ENCODE assay signal across 31 mouse cellular contexts in genomic region chr4:114929155-114929554, GRCm38 (mm10). TPM values are rescaled to one million over a fixed set of nuclear protein-coding genes. Genes with fewer than 3 reads are reported as not detected.
DNase-seq lines count a peak whose midpoint lies in the region; ATAC-seq and TF ChIP-seq lines count a peak whose summit lies in the region.
"Had no signal": no experiment of that assay in that cellular context is flagged by ENCODE, and none has a peak within 500 bp of the region (broad histone marks: within the 10 kb centered on the region; RNA-seq: fewer than 3 reads in every experiment).

No protein-coding gene starts in this region.

- no peak overlapping the region for H3K9ac ChIP-seq in forebrain, postnatal 0 days
- H3K9ac ChIP-seq in midbrain, embryonic 11.5 days (ENCODE audit: low read length), result no peak overlapping the region
- H3K9ac ChIP-seq in midbrain, embryonic 13.5 days (replicated peaks), result no peak overlapping the region
- no peak overlapping the region for H3K9ac ChIP-seq in forebrain, embryonic 16.5 days (replicated peaks; ENCODE audit: low read depth, low read length)
- H3K9ac ChIP-seq: heart, embryonic 12.5 days; hindbrain, embryonic 15.5 days; limb, embryonic 12.5 days; liver, embryonic 15.5 days; lung, embryonic 14.5 days had no signal

- 9% methylated on average over 15 of the region's 15 CpGs for WGBS in forebrain, embryonic 10.5 days
- WGBS in forebrain, postnatal 0 days, result 16% methylated on average over 15 of the region's 15 CpGs
- WGBS in midbrain, embryonic 11.5 days, result 11% methylated on average over 15 of the region's 15 CpGs
- 7% methylated on average over 15 of the region's 15 CpGs for WGBS in midbrain, embryonic 13.5 days
- 12% methylated on average over 15 of the region's 15 CpGs for WGBS in forebrain, embryonic 16.5 days

- H3K4me1 ChIP-seq in forebrain, embryonic 10.5 days, result peaks cover 27% of the 10 kb centered on the region
- H3K4me1 ChIP-seq in forebrain, postnatal 0 days (ENCODE audit: insufficient read depth), result no peaks in the 10 kb centered on the region
- peaks cover 9% of the 10 kb centered on the region for H3K4me1 ChIP-seq in midbrain, embryonic 11.5 days (ENCODE audit: control insufficient read depth, insufficient read depth, low read length)
- peaks cover 13% of the 10 kb centered on the region for H3K4me1 ChIP-seq in midbrain, embryonic 13.5 days (replicated peaks)
- H3K4me1 ChIP-seq in forebrain, embryonic 16.5 days (replicated peaks; ENCODE audit: control insufficient read depth, insufficient read depth, low read length), result peaks cover 12% of the 10 kb centered on the region

- no peak for ATAC-seq in forebrain, postnatal 0 days
- ATAC-seq in midbrain, embryonic 11.5 days (ENCODE audit: low FRiP score), result peak; percentile 68
- ATAC-seq in midbrain, embryonic 13.5 days, result no peak
- 0 out of 2 replicates have a peak, but pooled peaks have one; percentile 20 for ATAC-seq in forebrain, embryonic 16.5 days
- ATAC-seq: intestine, embryonic 16.5 days had no signal

- H3K36me3 ChIP-seq in forebrain, embryonic 10.5 days (replicated peaks), result no peaks in the 10 kb centered on the region
- H3K36me3 ChIP-seq in forebrain, postnatal 0 days (ENCODE audit: insufficient read depth), result no peaks in the 10 kb centered on the region
- H3K36me3 ChIP-seq in midbrain, embryonic 11.5 days (ENCODE audit: control insufficient read depth, insufficient read depth, low read length), result no peaks in the 10 kb centered on the region
- H3K36me3 ChIP-seq in midbrain, embryonic 13.5 days, result no peaks in the 10 kb centered on the region
- no peaks in the 10 kb centered on the region for H3K36me3 ChIP-seq in forebrain, embryonic 16.5 days (ENCODE audit: control insufficient read depth, insufficient read depth)
- H3K36me3 ChIP-seq: G1E; heart, embryonic 12.5 days; hindbrain, embryonic 15.5 days; limb, embryonic 12.5 days; liver, embryonic 15.5 days had no signal

- DNase-seq in forebrain, embryonic 10.5 days (ENCODE audit: extremely low spot score, low spot score), result no peak
- DNase-seq in forebrain, postnatal 0 days, result no peak
- peak; percentile 85 for DNase-seq in midbrain, embryonic 11.5 days (ENCODE audit: low spot score, missing footprints)
- DNase-seq in embryo, embryonic 10.5 days (ENCODE audit: low spot score), result peak; percentile 36
- no peak for DNase-seq in adrenal gland, adult 18-20 months (ENCODE audit: low spot score in 2 of 2)
- DNase-seq: adrenal gland, postnatal 10 days; cerebellum, adult 11 months; cerebellum, adult 9-10 months; gastrocnemius, adult 2 months; heart, adult 2 months; heart, postnatal 4 days; kidney, adult 8-10 months; kidney, postnatal 4 days; layer of hippocampus, postnatal 36 days; lung, embryonic 14.5 days; lung, postnatal 14 days; thymus, adult 2 months; thymus, postnatal 4 days had no signal

- no peak overlapping the region for H3K4me2 ChIP-seq in forebrain, postnatal 0 days (ENCODE audit: low read depth)
- no peak overlapping the region for H3K4me2 ChIP-seq in midbrain, embryonic 11.5 days
- H3K4me2 ChIP-seq in midbrain, embryonic 13.5 days (replicated peaks), result no peak overlapping the region
- H3K4me2 ChIP-seq in forebrain, embryonic 16.5 days (ENCODE audit: low read length), result no peak overlapping the region
- H3K4me2 ChIP-seq: heart, embryonic 12.5 days; hindbrain, embryonic 15.5 days; limb, embryonic 12.5 days; liver, embryonic 15.5 days; lung, embryonic 14.5 days had no signal

- TF ChIP-seq CTCF in forebrain, postnatal 0 days (IDR thresholded peaks at IDR 0.05; ENCODE audit: low read depth), result no peak

- H3K4me3 ChIP-seq in forebrain, embryonic 10.5 days, result no peak overlapping the region
- no peak overlapping the region for H3K4me3 ChIP-seq in forebrain, postnatal 0 days (ENCODE audit: low read depth, low read length)
- H3K4me3 ChIP-seq in midbrain, embryonic 11.5 days (ENCODE audit: low read depth, low read length), result no peak overlapping the region
- H3K4me3 ChIP-seq in midbrain, embryonic 13.5 days (replicated peaks), result no peak overlapping the region
- no peak overlapping the region for H3K4me3 ChIP-seq in forebrain, embryonic 16.5 days (replicated peaks; ENCODE audit: low read length)
- H3K4me3 ChIP-seq: gastrocnemius, adult 2 months; heart, adult 2 months; heart, embryonic 12.5 days; hindbrain, embryonic 15.5 days; limb, embryonic 12.5 days; liver, embryonic 15.5 days had no signal

- peak overlapping the region; percentile 1 for H3K27ac ChIP-seq in forebrain, embryonic 10.5 days
- H3K27ac ChIP-seq in forebrain, postnatal 0 days (ENCODE audit: low read depth, low read length), result no peak overlapping the region
- H3K27ac ChIP-seq in midbrain, embryonic 11.5 days (ENCODE audit: low read depth, low read length), result no peak overlapping the region; the same call in 1 of the 2 replicates
- no peak overlapping the region for H3K27ac ChIP-seq in midbrain, embryonic 13.5 days
- H3K27ac ChIP-seq in forebrain, embryonic 16.5 days (ENCODE audit: low read length), result no peak overlapping the region
- H3K27ac ChIP-seq: gastrocnemius, adult 2 months; heart, adult 2 months; hindbrain, embryonic 15.5 days; kidney, postnatal 0 days; limb, embryonic 12.5 days; liver, embryonic 15.5 days had no signal

- H3K9me3 ChIP-seq in forebrain, embryonic 10.5 days, result no peaks in the 10 kb centered on the region
- H3K9me3 ChIP-seq in forebrain, postnatal 0 days (ENCODE audit: low read length), result no peaks in the 10 kb centered on the region
- no peaks in the 10 kb centered on the region for H3K9me3 ChIP-seq in midbrain, embryonic 11.5 days (ENCODE audit: control insufficient read depth, low read length)
- H3K9me3 ChIP-seq in midbrain, embryonic 13.5 days, result no peaks in the 10 kb centered on the region
- no peaks in the 10 kb centered on the region for H3K9me3 ChIP-seq in forebrain, embryonic 16.5 days (ENCODE audit: control insufficient read depth, low read length)
- H3K9me3 ChIP-seq: heart, embryonic 12.5 days; hindbrain, embryonic 15.5 days; limb, embryonic 12.5 days; liver, embryonic 15.5 days had no signal

- peaks cover 91% of the 10 kb centered on the region for H3K27me3 ChIP-seq in forebrain, embryonic 10.5 days (ENCODE audit: poor library complexity, severe bottlenecking)
- peaks cover 44% of the 10 kb centered on the region for H3K27me3 ChIP-seq in forebrain, postnatal 0 days (ENCODE audit: insufficient read depth, low read length)
- H3K27me3 ChIP-seq in midbrain, embryonic 11.5 days (ENCODE audit: control insufficient read depth, insufficient read depth, low read length), result peaks cover 40% of the 10 kb centered on the region
- peaks cover 59% of the 10 kb centered on the region for H3K27me3 ChIP-seq in midbrain, embryonic 13.5 days
- peaks cover 56% of the 10 kb centered on the region for H3K27me3 ChIP-seq in forebrain, embryonic 16.5 days (replicated peaks; ENCODE audit: control insufficient read depth, insufficient read depth, low read length)

RNA-seq across cellular contexts. Expression of gene Foxe3, which starts 3.3 kb away (rescaled TPM):
- polyA plus RNA-seq in forebrain, embryonic 10.5 days (2016; fragmentation: Nextera tagmentation; extraction: Ambion mirVana), result 1.1 and 1.5 TPM in 2 replicates
- total RNA-seq in forebrain, postnatal 0 days (2014; rRNA removed), result not detected in 2 replicates
- polyA plus RNA-seq in forebrain, postnatal 0 days (2015; fragmentation: Nextera tagmentation; extraction: Ambion mirVana), result not detected in 2 replicates
- polyA plus RNA-seq in midbrain, embryonic 11.5 days (2014; fragmentation: Nextera tagmentation; extraction: Ambion mirVana), result 0.44 and 1.1 TPM in 2 replicates
- polyA plus RNA-seq in midbrain, embryonic 13.5 days (2015; fragmentation: Nextera tagmentation; extraction: Ambion mirVana), result not detected in 2 replicates
- not detected in 2 replicates for polyA plus RNA-seq in forebrain, embryonic 16.5 days (2015; fragmentation: Nextera tagmentation; extraction: Ambion mirVana)
- total RNA-seq in adrenal gland, adult 18-20 months (2021), result not detected
- total RNA-seq: adrenal gland, postnatal 10 days; G1E; gastrocnemius, adult 2 months; gastrocnemius, postnatal 4 days; heart, adult 2 months; heart, postnatal 4 days; layer of hippocampus, postnatal 36 days; left cerebral cortex, postnatal 14 days; liver, adult 2 months had no signal
- polyA plus RNA-seq: G1E; heart, adult 2 months; heart, embryonic 12.5 days; heart, postnatal 0 days; hindbrain, embryonic 15.5 days; intestine, embryonic 16.5 days; kidney, postnatal 0 days; limb, embryonic 12.5 days; liver, adult 2 months; liver, embryonic 15.5 days; lung, embryonic 14.5 days had no signal

RNA-seq across cellular contexts. Expression of gene Foxd2, which starts 20.5 kb away (rescaled TPM):
- 1.6 and 1.7 TPM in 2 replicates for polyA plus RNA-seq in forebrain, embryonic 10.5 days (2016; fragmentation: Nextera tagmentation; extraction: Ambion mirVana)
- 0.38 and 1.8 TPM in 2 replicates for total RNA-seq in forebrain, postnatal 0 days (2014; rRNA removed)
- polyA plus RNA-seq in forebrain, postnatal 0 days (2015; fragmentation: Nextera tagmentation; extraction: Ambion mirVana), result 0.25 and 0.28 TPM in 2 replicates
- polyA plus RNA-seq in midbrain, embryonic 11.5 days (2014; fragmentation: Nextera tagmentation; extraction: Ambion mirVana), result 2.0 and 2.4 TPM in 2 replicates
- polyA plus RNA-seq in midbrain, embryonic 13.5 days (2015; fragmentation: Nextera tagmentation; extraction: Ambion mirVana), result 0.41 and 0.50 TPM in 2 replicates
- polyA plus RNA-seq in forebrain, embryonic 16.5 days (2015; fragmentation: Nextera tagmentation; extraction: Ambion mirVana), result 0.15 TPM in 2 replicates
- total RNA-seq in adrenal gland, adult 18-20 months (2021), result 1 to 10 TPM; 2.3 to 3.0 TPM
- polyA plus RNA-seq: heart, embryonic 12.5 days; liver, embryonic 15.5 days had no signal

RNA-seq across cellular contexts. Expression of gene Cmpk1, which starts 57.9 kb away (rescaled TPM):
- polyA plus RNA-seq in forebrain, embryonic 10.5 days (2016; fragmentation: Nextera tagmentation; extraction: Ambion mirVana), result 74.1 and 74.9 TPM in 2 replicates
- 120 and 132 TPM in 2 replicates for total RNA-seq in forebrain, postnatal 0 days (2014; rRNA removed)
- 181 and 208 TPM in 2 replicates for polyA plus RNA-seq in forebrain, postnatal 0 days (2015; fragmentation: Nextera tagmentation; extraction: Ambion mirVana)
- 145 and 152 TPM in 2 replicates for polyA plus RNA-seq in midbrain, embryonic 11.5 days (2014; fragmentation: Nextera tagmentation; extraction: Ambion mirVana)
- polyA plus RNA-seq in midbrain, embryonic 13.5 days (2015; fragmentation: Nextera tagmentation; extraction: Ambion mirVana), result 163 TPM in 2 replicates
- polyA plus RNA-seq in forebrain, embryonic 16.5 days (2015; fragmentation: Nextera tagmentation; extraction: Ambion mirVana), result 160 and 185 TPM in 2 replicates
- total RNA-seq in adrenal gland, adult 18-20 months (2021), result 100 to 1,000 TPM; 110 to 127 TPM

Comparison
In these comparisons a context has a peak if more than half of its experiments do, and no peak if none do; other contexts are left out.
1. ATAC-seq: peak in midbrain, embryonic 11.5 days (single experiment) and forebrain, embryonic 16.5 days (single experiment); none in forebrain, postnatal 0 days (single experiment) and midbrain, embryonic 13.5 days (single experiment).
2. DNase-seq: peak in midbrain, embryonic 11.5 days (single experiment) and embryo, embryonic 10.5 days (single experiment); none in forebrain, embryonic 10.5 days (single experiment), forebrain, postnatal 0 days (single experiment) and adrenal gland, adult 18-20 months (0 of 2).